Mouse (Mus musculus) stomach, embryonic 16.5 days (tissue): ENCODE results near the gene Epha3. TPM values are rescaled to one million over a fixed set of nuclear protein-coding genes. Genes with fewer than 3 reads are reported as not detected.

ENCODE experiments used
- ATAC-seq: fragments of 200-750 bp; cut with Nextera tagmentation; 2 replicates; pipeline ENCODE4 v1.8.0; 2017; ENCODE audit warnings: moderate number of reproducible peaks, moderate TSS enrichment; ENCODE audit not compliant: insufficient read depth, low FRiP score
- H3K27ac ChIP-seq: fragments of 300-500 bp; sonication (generic); 2 replicates; pipeline ENCODE4 v1.5.1; 2014; ENCODE audit warnings: low read length
- H3K27me3 ChIP-seq: fragments of 300-500 bp; sonication (generic); 2 replicates; pipeline ENCODE4 v1.6.1; 2014; ENCODE audit warnings: low read length, control low read depth, mixed read lengths; ENCODE audit not compliant: control insufficient read depth, insufficient read depth
- H3K36me3 ChIP-seq: fragments of 300-500 bp; sonication (generic); 2 replicates; pipeline ENCODE4 v1.6.1; 2014; ENCODE audit warnings: low read length; ENCODE audit not compliant: control insufficient read depth, insufficient read depth
- H3K4me1 ChIP-seq: fragments of 300-500 bp; sonication (generic); 2 replicates; pipeline ENCODE4 v1.6.1; 2014; ENCODE audit warnings: low read length, control low read depth, mixed read lengths; ENCODE audit not compliant: control insufficient read depth, insufficient read depth
- H3K4me2 ChIP-seq: fragments of 300-500 bp; sonication (generic); 2 replicates; pipeline ENCODE4 v1.6.1; 2014; ENCODE audit warnings: low read depth, low read length, mixed read lengths
- H3K4me3 ChIP-seq: fragments of 300-500 bp; sonication (generic); replicated peaks from 2 replicates; pipeline ENCODE4 v1.5.1; 2014; ENCODE audit warnings: mild to moderate bottlenecking, low read length
- H3K9ac ChIP-seq: fragments of 300-500 bp; sonication (generic); 2 replicates; pipeline ENCODE4 v1.6.1; 2014; ENCODE audit warnings: low read length
- H3K9me3 ChIP-seq: fragments of 300-500 bp; sonication (generic); replicated peaks from 2 replicates; pipeline ENCODE4 v1.6.1; 2016; ENCODE audit warnings: low read length, control low read depth; ENCODE audit not compliant: control insufficient read depth
- WGBS: fragments of 180-500 bp; shearing (Covaris S2); extraction: QIAGEN DNeasy Blood & Tissue Kit; methylation state at CpG from one replicate; pipeline ENCODE4 v1.1.7; 2014; 5-methylcytosine and 5-hydroxymethylcytosine counted together
- polyA plus RNA-seq: library from polyadenylated mRNA; unstranded; fragments of >200 nt; fragmentation: Nextera tagmentation; extraction: Ambion mirVana; gene quantifications from 2 replicates; pipeline ENCODE4 v1.2.1, GENCODE M21; 2015

Gene Epha3
- polyA plus RNA-seq, 1 experiment from 2014 or later: 16.0 TPM

- Histone ChIP-seq H3K9me3 (no peaks in the 10 kb centered on the region), H3K27ac (no peak overlapping the region), H3K36me3 (no peaks in the 10 kb centered on the region), H3K9ac (no peak overlapping the region), H3K4me1 (no peaks in the 10 kb centered on the region), H3K4me2 (no peak overlapping the region), H3K27me3 (no peaks in the 10 kb centered on the region), H3K4me3 (no peak overlapping the region)
- ATAC-seq: no peak
- WGBS: 86% methylated on average over 3 of the region's 3 CpGs
These were observed 91.4 kb downstream of the Epha3 start for GRCm38 (mm10) chr16:63772566-63772965.

DNA sequence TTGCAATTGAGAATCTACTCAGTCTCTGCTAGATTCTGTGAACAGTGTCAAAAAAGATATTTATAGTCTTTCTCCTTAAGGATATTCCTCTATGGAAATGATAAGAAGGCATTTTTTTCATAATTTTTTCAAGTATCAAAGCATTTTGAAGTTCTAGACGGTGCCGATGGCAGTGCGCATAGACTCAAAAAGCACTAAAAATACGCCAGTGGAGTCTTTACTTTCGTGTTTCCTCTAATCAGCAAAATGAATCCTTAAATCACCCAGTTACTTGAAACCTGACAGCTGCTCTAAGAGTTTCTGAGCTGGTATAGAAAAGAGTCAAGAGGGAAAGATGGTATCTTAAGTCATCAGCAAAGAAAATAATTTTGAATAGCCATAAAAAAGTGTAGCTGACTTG is 96.4 kb downstream of the Epha3 start:
- Histone ChIP-seq H3K9me3 (no peaks in the 10 kb centered on the region), H3K27me3 (no peaks in the 10 kb centered on the region), H3K4me2 (no peak overlapping the region), H3K27ac (no peak overlapping the region), H3K36me3 (no peaks in the 10 kb centered on the region), H3K4me1 (no peaks in the 10 kb centered on the region), H3K4me3 (no peak overlapping the region), H3K9ac (no peak overlapping the region)
- ATAC-seq: no peak
- 69% methylated on average over 5 of the region's 5 CpGs for WGBS

DNA sequence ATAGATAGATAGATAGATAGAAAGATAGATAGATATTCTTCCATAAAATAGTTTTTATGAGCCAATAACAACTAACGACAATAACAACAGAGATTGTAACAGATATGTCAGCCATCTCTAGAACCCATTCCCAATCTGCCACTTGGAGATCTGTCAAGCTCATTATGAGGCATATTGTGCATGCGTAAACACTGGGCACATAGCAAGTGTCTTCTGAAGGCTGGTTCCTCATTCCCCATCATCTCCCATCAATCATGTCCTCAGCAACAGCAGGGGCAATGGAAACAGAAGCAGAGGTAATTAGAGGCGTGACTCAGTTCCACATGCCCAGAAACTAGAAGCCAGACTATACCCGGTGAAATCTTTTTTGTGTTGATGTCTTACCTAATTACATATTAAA is 102.8 kb downstream of the Epha3 start:
- no peak overlapping the region for H3K4me3 ChIP-seq
- H3K9ac ChIP-seq: no peak overlapping the region
- no peaks in the 10 kb centered on the region for H3K36me3 ChIP-seq
- no peak overlapping the region for H3K27ac ChIP-seq
- H3K27me3 ChIP-seq: no peaks in the 10 kb centered on the region
- no peaks in the 10 kb centered on the region for H3K9me3 ChIP-seq
- ATAC-seq: no peak
- H3K4me2 ChIP-seq: no peak overlapping the region
- 86% methylated on average over 4 of the region's 4 CpGs for WGBS
- H3K4me1 ChIP-seq: no peaks in the 10 kb centered on the region

- Histone ChIP-seq H3K4me2 (no peak overlapping the region), H3K9me3 (no peaks in the 10 kb centered on the region), H3K36me3 (no peaks in the 10 kb centered on the region), H3K9ac (no peak overlapping the region), H3K27me3 (no peaks in the 10 kb centered on the region), H3K4me3 (no peak overlapping the region), H3K4me1 (no peaks in the 10 kb centered on the region), H3K27ac (no peak overlapping the region)
- WGBS: 44% methylated on average over 2 of the region's 2 CpGs
- ATAC-seq: no peak
These were observed 103.9 kb downstream of the Epha3 start for GRCm38 (mm10) chr16:63760112-63760511.

DNA sequence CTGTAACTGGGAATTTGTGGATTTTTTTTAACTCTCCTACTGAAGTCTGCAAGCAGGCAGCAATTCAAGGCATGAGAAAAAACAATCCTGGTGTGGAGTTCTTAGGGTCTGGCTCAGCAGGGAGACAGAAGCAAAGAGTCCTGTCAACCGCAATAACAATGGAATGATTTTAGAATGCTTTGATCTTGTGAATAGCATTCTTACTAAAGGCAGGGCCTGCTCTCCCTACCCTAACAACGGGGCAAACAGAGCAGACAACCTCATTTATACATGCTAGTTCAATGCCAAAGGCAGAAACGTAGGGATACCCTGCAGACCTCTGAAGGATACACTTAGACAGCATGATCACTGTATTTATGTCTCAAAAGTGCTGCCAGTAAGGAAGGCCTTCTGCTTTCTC is 110.9 kb downstream of the Epha3 start:
- H3K9ac ChIP-seq: no peak overlapping the region
- no peaks in the 10 kb centered on the region for H3K36me3 ChIP-seq
- H3K27ac ChIP-seq: no peak overlapping the region
- no peak overlapping the region for H3K4me2 ChIP-seq
- no peaks in the 10 kb centered on the region for H3K27me3 ChIP-seq
- H3K9me3 ChIP-seq: no peaks in the 10 kb centered on the region
- no peak overlapping the region for H3K4me3 ChIP-seq
- no peaks in the 10 kb centered on the region for H3K4me1 ChIP-seq
- 26% methylated on average over 3 of the region's 3 CpGs for WGBS
- ATAC-seq: no peak

- WGBS: 55% methylated on average over 2 of the region's 2 CpGs
- Histone ChIP-seq H3K4me2 (no peak overlapping the region), H3K9ac (no peak overlapping the region), H3K36me3 (no peaks in the 10 kb centered on the region), H3K9me3 (no peaks in the 10 kb centered on the region), H3K27ac (no peak overlapping the region), H3K27me3 (no peaks in the 10 kb centered on the region), H3K4me1 (no peaks in the 10 kb centered on the region), H3K4me3 (no peak overlapping the region)
- no peak for ATAC-seq
These were observed 116.2 kb downstream of the Epha3 start for GRCm38 (mm10) chr16:63747817-63748216.

DNA sequence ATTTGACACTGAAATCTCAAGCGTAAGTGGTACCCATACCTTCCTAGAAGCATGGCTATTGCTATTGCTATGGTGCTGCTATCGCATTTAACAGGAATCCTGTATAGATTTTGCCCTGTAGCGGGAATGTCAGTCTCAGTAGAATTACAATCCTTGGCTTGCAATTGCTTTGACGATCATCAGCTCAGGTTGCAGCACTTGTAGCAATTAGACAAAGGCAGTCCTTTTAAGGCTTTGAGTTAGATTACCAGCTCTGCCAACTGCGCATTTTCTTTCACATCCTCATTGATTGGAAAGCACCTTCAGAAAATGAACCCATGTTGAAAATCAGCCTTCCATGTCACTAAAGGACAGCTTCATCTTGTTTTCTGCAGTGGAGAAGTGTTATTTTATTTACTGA is 118.5 kb downstream of the Epha3 start:
- Histone ChIP-seq H3K27me3 (no peaks in the 10 kb centered on the region), H3K9ac (no peak overlapping the region), H3K4me2 (no peak overlapping the region), H3K36me3 (no peaks in the 10 kb centered on the region), H3K4me3 (no peak overlapping the region), H3K9me3 (no peaks in the 10 kb centered on the region), H3K27ac (no peak overlapping the region), H3K4me1 (no peaks in the 10 kb centered on the region)
- WGBS: 80% methylated on average over 5 of the region's 5 CpGs
- ATAC-seq: no peak

DNA sequence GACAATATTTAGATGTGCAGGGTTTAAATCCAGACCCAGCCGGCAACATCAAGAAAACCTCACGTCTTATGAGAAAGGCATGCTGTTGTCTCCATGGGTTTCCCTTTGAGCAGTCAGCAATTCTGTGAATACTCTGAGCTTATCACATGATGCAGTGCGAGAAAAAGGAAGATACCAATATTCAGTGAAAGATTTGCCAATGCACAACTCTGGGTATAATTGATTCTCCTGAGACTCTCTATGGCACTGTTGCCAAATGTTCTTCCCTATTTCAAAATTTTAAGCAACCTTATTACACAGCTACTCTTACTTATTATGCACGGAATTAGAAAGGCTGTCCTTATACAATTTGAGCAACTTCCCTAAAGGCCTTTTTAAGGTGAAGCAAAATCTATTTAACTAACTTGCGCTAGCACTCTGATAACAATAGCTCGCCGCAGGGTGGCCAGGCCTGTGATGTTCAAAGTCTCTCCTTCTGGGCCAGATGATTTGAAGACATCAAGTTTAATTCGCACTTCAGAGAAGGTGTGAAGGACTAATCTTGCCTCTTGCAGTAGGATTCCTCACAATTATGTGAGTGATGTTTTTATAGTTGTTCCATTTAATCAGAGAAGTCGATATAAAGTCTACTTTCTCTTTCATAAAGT is 120.6 kb downstream of the Epha3 start:
- H3K9me3 ChIP-seq: no peaks in the 10 kb centered on the region
- no peaks in the 10 kb centered on the region for H3K4me1 ChIP-seq
- H3K4me2 ChIP-seq: no peak overlapping the region
- no peaks in the 10 kb centered on the region for H3K36me3 ChIP-seq
- H3K9ac ChIP-seq: no peak overlapping the region
- 65% methylated on average over 9 of the region's 9 CpGs for WGBS
- H3K27ac ChIP-seq: no peak overlapping the region
- no peaks in the 10 kb centered on the region for H3K27me3 ChIP-seq
- no peak overlapping the region for H3K4me3 ChIP-seq
- no peak for ATAC-seq

DNA sequence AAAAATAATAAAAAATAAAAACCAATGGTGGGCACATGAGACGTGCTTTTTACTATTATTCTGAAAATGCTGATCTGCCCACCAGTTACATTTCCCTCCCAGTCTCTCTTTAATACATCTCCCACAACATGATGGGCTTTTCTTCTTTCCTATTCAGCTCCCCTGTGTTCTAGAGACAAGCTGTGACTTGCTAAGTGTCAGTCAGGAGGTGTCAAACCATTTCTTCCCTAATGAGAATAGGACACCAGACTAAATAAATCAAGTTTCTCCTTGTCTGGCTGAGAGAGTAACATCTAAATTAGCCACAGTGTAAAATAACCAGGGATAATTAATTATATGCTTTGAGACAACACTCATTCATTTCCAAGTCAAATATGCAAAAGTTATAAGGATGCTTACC is 144.7 kb downstream of the Epha3 start:
- Histone ChIP-seq H3K4me1 (no peaks in the 10 kb centered on the region), H3K4me2 (no peak overlapping the region), H3K4me3 (no peak overlapping the region), H3K9me3 (no peaks in the 10 kb centered on the region), H3K27me3 (no peaks in the 10 kb centered on the region), H3K9ac (no peak overlapping the region), H3K36me3 (no peaks in the 10 kb centered on the region), H3K27ac (no peak overlapping the region)
- WGBS: 68% methylated on average over 1 of the region's 1 CpGs
- no peak for ATAC-seq

- no peaks in the 10 kb centered on the region for H3K9me3 ChIP-seq
- no peaks in the 10 kb centered on the region for H3K4me1 ChIP-seq
- no peak overlapping the region for H3K9ac ChIP-seq
- no peak overlapping the region for H3K4me2 ChIP-seq
- H3K27ac ChIP-seq: no peak overlapping the region
- whole genome bisulfite sequencing: 89% methylated on average over 4 of the region's 4 CpGs
- no peaks in the 10 kb centered on the region for H3K27me3 ChIP-seq
- no peak for ATAC-seq
- H3K4me3 ChIP-seq: no peak overlapping the region
- no peaks in the 10 kb centered on the region for H3K36me3 ChIP-seq
These were observed 146.7 kb downstream of the Epha3 start for GRCm38 (mm10) chr16:63717317-63717716.
